Mouse (Mus musculus): ENCODE measurements around the gene Tex2.

Gene Tex2

GRCm38 (mm10) chr11:106617821-106618580, 4.8 kb upstream of the Tex2 start:
- no peak for DNase-seq

GRCm38 (mm10) chr11:106615561-106615960, 2.3 kb upstream of the Tex2 start:
- DNase-seq = no peak

GRCm38 (mm10) chr11:106614339-106614645, 1.1 kb upstream of the Tex2 start:
- DNase-seq = peak in 1 of 2 experiments; percentile 25

- peak in 1 of 2 experiments; percentile 41 for DNase-seq
Measured at GRCm38 (mm10) chr11:106613638-106614338, 565 bp upstream of the Tex2 start.

GRCm38 (mm10) chr11:106612209-106612960, 838 bp downstream of the Tex2 start:
- DNase-seq = peak; percentile 61 to 66

- DNase-seq = no peak
Measured at GRCm38 (mm10) chr11:106609731-106610130, 3.5 kb downstream of the Tex2 start.

- DNase-seq = no peak
Measured at GRCm38 (mm10) chr11:106607316-106607715, 5.9 kb downstream of the Tex2 start.

GRCm38 (mm10) chr11:106606042-106606441, 7.2 kb downstream of the Tex2 start:
- DNase-seq = no peak

GRCm38 (mm10) chr11:106603230-106603629, 10.0 kb downstream of the Tex2 start:
- no peak for DNase-seq

- no peak for DNase-seq
Measured at GRCm38 (mm10) chr11:106600124-106600523, 13.1 kb downstream of the Tex2 start.

GRCm38 (mm10) chr11:106599345-106599744, 13.9 kb downstream of the Tex2 start:
- no peak for DNase-seq

- DNase-seq = no peak
Measured at GRCm38 (mm10) chr11:106598339-106598738, 14.9 kb downstream of the Tex2 start.

GRCm38 (mm10) chr11:106597737-106598330, 15.4 kb downstream of the Tex2 start:
- DNase-seq = no peak

GRCm38 (mm10) chr11:106591183-106591582, 22.0 kb downstream of the Tex2 start:
- no peak for DNase-seq

- DNase-seq = no peak
Measured at GRCm38 (mm10) chr11:106590143-106590542, 23.1 kb downstream of the Tex2 start.

GRCm38 (mm10) chr11:106588781-106589180, 24.4 kb downstream of the Tex2 start:
- no peak for DNase-seq

- no peak for DNase-seq
Measured at GRCm38 (mm10) chr11:106587786-106588519, 25.3 kb downstream of the Tex2 start.

GRCm38 (mm10) chr11:106583801-106584200, 29.4 kb downstream of the Tex2 start:
- DNase-seq = no peak

- DNase-seq = no peak
Measured at GRCm38 (mm10) chr11:106581357-106581756, 31.9 kb downstream of the Tex2 start.

- DNase-seq = no peak
Measured at GRCm38 (mm10) chr11:106580468-106580867, 32.8 kb downstream of the Tex2 start.

GRCm38 (mm10) chr11:106579957-106580356, 33.3 kb downstream of the Tex2 start:
- DNase-seq = no peak

- no peak for DNase-seq
Measured at GRCm38 (mm10) chr11:106579146-106579545, 34.1 kb downstream of the Tex2 start.
